Mouse (Mus musculus) intestine, postnatal 0 days (tissue): ENCODE results near the gene Stmn1. TPM values are rescaled to one million over a fixed set of nuclear protein-coding genes. Genes with fewer than 3 reads are reported as not detected.

Experiments
- ATAC-seq: fragments of 200-750 bp; cut with Nextera tagmentation; 2 replicates; pipeline ENCODE4 v1.8.0; 2017; ENCODE audit warnings: mild to moderate bottlenecking, moderate TSS enrichment, moderate library complexity
- H3K27ac ChIP-seq: fragments of 300-500 bp; sonication (generic); 2 replicates; pipeline ENCODE4 v1.5.1; 2014; ENCODE audit warnings: mild to moderate bottlenecking, low read depth, low read length, moderate library complexity
- H3K27me3 ChIP-seq: fragments of 300-500 bp; sonication (generic); replicated peaks from 2 replicates; pipeline ENCODE4 v1.6.1; 2014; ENCODE audit warnings: low read length, mixed read lengths; ENCODE audit not compliant: control insufficient read depth, insufficient read depth
- H3K36me3 ChIP-seq: fragments of 300-500 bp; sonication (generic); 2 replicates; pipeline ENCODE4 v1.6.1; 2014; ENCODE audit warnings: mild to moderate bottlenecking, moderate library complexity; ENCODE audit not compliant: control insufficient read depth, insufficient read depth
- H3K4me1 ChIP-seq: fragments of 300-500 bp; sonication (generic); replicated peaks from 2 replicates; pipeline ENCODE4 v1.6.1; 2014; ENCODE audit warnings: antibody characterized with exemption, low read length, mixed read lengths; ENCODE audit not compliant: control insufficient read depth, insufficient read depth
- H3K4me2 ChIP-seq: fragments of 300-500 bp; sonication (generic); replicated peaks from 2 replicates; pipeline ENCODE4 v1.6.1; 2014; ENCODE audit warnings: low read depth, mild to moderate bottlenecking, moderate library complexity
- H3K4me3 ChIP-seq: fragments of 300-500 bp; sonication (generic); 2 replicates; pipeline ENCODE4 v1.5.1; 2014; ENCODE audit warnings: low read depth, low read length
- H3K9ac ChIP-seq: fragments of 300-500 bp; sonication (generic); 2 replicates; pipeline ENCODE4 v1.6.1; 2014; ENCODE audit warnings: mild to moderate bottlenecking, low read depth, low read length
- H3K9me3 ChIP-seq: fragments of 300-500 bp; sonication (generic); 2 replicates; pipeline ENCODE4 v1.6.1; 2016; ENCODE audit warnings: mixed run types; ENCODE audit not compliant: control insufficient read depth
- CTCF ChIP-seq: sonication (generic); IDR thresholded peaks from 2 replicates; pipeline ENCODE4 v1.5.1; 2016; ENCODE audit warnings: low read depth, mild to moderate bottlenecking, control low read depth, antibody characterized with exemption, moderate library complexity
- WGBS: fragments of 180-500 bp; shearing (Covaris S2); extraction: QIAGEN DNeasy Blood & Tissue Kit; methylation state at CpG from one replicate; pipeline ENCODE4 v1.1.7; 2014; 5-methylcytosine and 5-hydroxymethylcytosine counted together
- polyA plus RNA-seq: library from polyadenylated mRNA; unstranded; fragments of >200 nt; fragmentation: Nextera tagmentation; extraction: Ambion mirVana; gene quantifications from 2 replicates; pipeline ENCODE4 v1.2.1, GENCODE M21; 2015

Stmn1 gene
- polyA plus RNA-seq, 1 experiment from 2014 or later = 412 TPM

DNA sequence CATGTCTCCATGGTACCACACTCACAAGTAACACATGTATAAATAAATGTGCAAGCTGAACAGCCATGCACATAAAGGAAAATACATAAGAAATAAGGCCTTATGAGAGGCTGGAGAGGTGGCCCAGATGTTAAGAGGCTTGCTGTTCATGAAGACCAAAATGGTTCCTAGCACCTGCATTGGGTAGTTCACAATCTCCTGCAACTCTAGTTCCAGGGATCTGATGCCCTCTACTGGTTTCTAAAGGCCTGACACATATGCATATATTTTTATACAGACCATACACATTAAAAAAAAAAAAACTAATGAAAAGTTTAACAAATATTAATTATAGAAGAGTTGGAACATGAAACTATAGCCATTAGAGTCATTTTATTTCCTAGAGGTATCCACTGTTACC lies 3.3 kb downstream of the Stmn1 start:
- ATAC-seq = no peak
- H3K9ac ChIP-seq = no peak overlapping the region
- no peaks in the 10 kb centered on the region for H3K4me1 ChIP-seq
- peak; percentile 56 for TF ChIP-seq CTCF
- H3K4me3 ChIP-seq = no peak overlapping the region
- peaks cover 14% of the 10 kb centered on the region; the same call in 1 of the 2 replicates for H3K36me3 ChIP-seq
- no peak overlapping the region for H3K4me2 ChIP-seq
- H3K9me3 ChIP-seq = no peaks in the 10 kb centered on the region
- H3K27me3 ChIP-seq = no peaks in the 10 kb centered on the region
- H3K27ac ChIP-seq = no peak overlapping the region; the same call in 1 of the 2 replicates

DNA sequence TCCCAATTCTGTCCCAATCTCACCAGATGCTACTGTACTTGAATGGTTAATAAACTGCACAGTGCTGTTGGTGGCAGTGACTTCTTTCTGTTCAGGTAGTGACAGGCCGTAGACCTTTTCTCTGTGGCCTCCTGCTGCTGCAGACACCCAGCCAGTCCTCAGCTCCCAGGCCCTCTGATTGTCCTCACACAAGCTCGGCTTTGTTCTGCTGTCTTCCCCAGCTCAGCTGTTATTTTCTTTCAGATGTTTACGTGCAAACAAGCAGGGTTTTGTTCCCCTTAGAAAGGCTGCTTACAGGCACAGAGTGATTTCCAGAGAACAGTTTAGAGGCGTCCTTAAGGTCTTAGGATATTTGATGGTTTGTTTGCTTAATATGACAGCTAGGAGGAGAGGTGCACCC lies 5.6 kb downstream of the Stmn1 start:
- 78% methylated on average over 4 of the region's 4 CpGs for WGBS
- Histone ChIP-seq H3K4me2 (no peak overlapping the region), H3K4me1 (no peaks in the 10 kb centered on the region), H3K36me3 (peaks cover 14% of the 10 kb centered on the region; the same call in 1 of the 2 replicates), H3K9me3 (no peaks in the 10 kb centered on the region), H3K27me3 (no peaks in the 10 kb centered on the region), H3K9ac (no peak overlapping the region), H3K4me3 (no peak overlapping the region), H3K27ac (0 out of 2 replicates have a peak overlapping the region, but pooled peaks have one; percentile 0)
- no peak for ATAC-seq
- no peak for TF ChIP-seq CTCF

GRCm38 (mm10) chr4:134474240-134474639 lies 6.1 kb downstream of the Stmn1 start:
- TF ChIP-seq CTCF = no peak
- Histone ChIP-seq H3K27ac (0 out of 2 replicates have a peak overlapping the region, but pooled peaks have one; percentile 0), H3K4me2 (no peak overlapping the region), H3K9me3 (no peaks in the 10 kb centered on the region), H3K27me3 (no peaks in the 10 kb centered on the region), H3K9ac (no peak overlapping the region), H3K4me1 (no peaks in the 10 kb centered on the region), H3K36me3 (peaks cover 14% of the 10 kb centered on the region; the same call in 1 of the 2 replicates), H3K4me3 (no peak overlapping the region)
- 78% methylated on average over 8 of the region's 8 CpGs for WGBS
- ATAC-seq = no peak

DNA sequence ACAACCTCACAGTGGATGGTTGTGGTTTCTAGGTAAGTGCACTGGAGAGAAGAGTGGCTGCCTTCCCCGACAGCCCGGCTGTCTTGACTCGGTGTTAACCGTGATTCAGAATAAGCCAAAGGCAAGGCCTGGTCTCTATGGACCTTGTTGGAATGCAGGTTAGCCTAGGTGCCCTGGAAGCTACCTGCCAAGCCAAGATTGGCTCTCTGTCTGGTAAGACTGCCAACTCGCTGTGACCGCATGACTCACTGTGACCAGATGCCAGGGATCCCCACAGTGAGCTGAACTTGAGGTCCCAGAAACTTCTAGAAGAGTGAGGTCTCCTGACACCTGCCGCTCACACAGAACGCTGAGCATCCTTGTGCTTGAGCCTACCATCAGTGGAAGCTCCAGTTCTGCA lies 8.8 kb downstream of the Stmn1 start:
- no peak for TF ChIP-seq CTCF
- Histone ChIP-seq H3K4me1 (no peaks in the 10 kb centered on the region; the same call in 1 of the 2 replicates), H3K27ac (no peak overlapping the region), H3K9me3 (no peaks in the 10 kb centered on the region), H3K27me3 (no peaks in the 10 kb centered on the region), H3K9ac (no peak overlapping the region), H3K36me3 (peaks cover 9% of the 10 kb centered on the region; the same call in 1 of the 2 replicates), H3K4me2 (no peak overlapping the region), H3K4me3 (no peak overlapping the region)
- ATAC-seq = no peak
- WGBS = 89% methylated on average over 8 of the region's 8 CpGs

- Histone ChIP-seq H3K27ac (no peak overlapping the region), H3K27me3 (no peaks in the 10 kb centered on the region), H3K4me1 (no peaks in the 10 kb centered on the region; the same call in 1 of the 2 replicates), H3K4me2 (no peak overlapping the region), H3K4me3 (no peak overlapping the region), H3K36me3 (peaks cover 9% of the 10 kb centered on the region; the same call in 1 of the 2 replicates), H3K9me3 (no peaks in the 10 kb centered on the region), H3K9ac (no peak overlapping the region)
- TF ChIP-seq CTCF = peak; percentile 100
- ATAC-seq = peak; percentile 63
- WGBS = 4% methylated on average over 9 of the region's 9 CpGs
Observed at GRCm38 (mm10) chr4:134478031-134478430, 9.9 kb downstream of the Stmn1 start.

DNA sequence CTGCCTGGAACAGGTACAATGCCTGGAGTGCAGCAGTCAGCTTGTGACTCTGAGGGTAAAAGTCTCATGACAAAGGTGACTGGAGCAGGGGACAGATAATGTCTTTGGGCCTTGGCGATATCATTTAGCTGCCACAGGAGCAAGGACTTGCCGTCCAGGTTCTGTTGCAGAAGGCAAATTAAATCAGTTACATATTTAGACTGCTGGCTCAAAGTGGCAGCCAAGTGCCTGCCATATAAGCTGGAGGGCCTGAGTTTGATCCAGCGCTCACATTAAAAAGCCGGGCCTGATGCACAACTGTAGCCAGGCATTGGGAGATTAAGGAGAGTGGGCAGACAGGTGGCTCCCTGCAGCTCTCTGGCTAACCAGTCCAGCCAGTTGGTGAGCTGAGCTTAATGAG lies 11.7 kb downstream of the Stmn1 start:
- Histone ChIP-seq H3K9ac (no peak overlapping the region), H3K27me3 (no peaks in the 10 kb centered on the region), H3K9me3 (no peaks in the 10 kb centered on the region), H3K4me1 (no peaks in the 10 kb centered on the region; the same call in 1 of the 2 replicates), H3K36me3 (peaks cover under 1% of the 10 kb centered on the region; the same call in 1 of the 2 replicates), H3K4me3 (no peak overlapping the region), H3K4me2 (no peak overlapping the region), H3K27ac (no peak overlapping the region)
- ATAC-seq = no peak
- TF ChIP-seq CTCF = no peak
- WGBS = 74% methylated on average over 4 of the region's 4 CpGs
